Mouse (Mus musculus) midbrain, embryonic 14.5 days (tissue): ENCODE results near the gene Ncf1. TPM values are rescaled to one million over a fixed set of nuclear protein-coding genes. Genes with fewer than 3 reads are reported as not detected.

Experiments used
- ATAC-seq: fragments of 200-750 bp; cut with Nextera tagmentation; 2 replicates; pipeline ENCODE4 v1.8.0; 2017; ENCODE audit warnings: moderate number of reproducible peaks, moderate library complexity; ENCODE audit not compliant: low FRiP score, low TSS enrichment
- DNase-seq: peaks from one replicate; pipeline ENCODE4 v3.0.0-alpha.2; 2015
- H3K27ac ChIP-seq: fragments of 300-500 bp; sonication (generic); replicated peaks from 2 replicates; pipeline ENCODE4 v1.5.1; 2014; ENCODE audit warnings: mild to moderate bottlenecking, low read depth, low read length, moderate library complexity
- H3K27me3 ChIP-seq: fragments of 300-500 bp; sonication (generic); 2 replicates; pipeline ENCODE4 v1.6.1; 2014; ENCODE audit warnings: low read length, control low read depth, mixed read lengths; ENCODE audit not compliant: control insufficient read depth, insufficient read depth
- H3K36me3 ChIP-seq: fragments of 300-500 bp; sonication (generic); 2 replicates; pipeline ENCODE4 v1.6.1; 2014; ENCODE audit warnings: low read length, control low read depth; ENCODE audit not compliant: control insufficient read depth, insufficient read depth
- H3K4me1 ChIP-seq: fragments of 300-500 bp; sonication (generic); 2 replicates; pipeline ENCODE4 v1.6.1; 2014; ENCODE audit warnings: mild to moderate bottlenecking, antibody characterized with exemption, low read length, control low read depth; ENCODE audit not compliant: control insufficient read depth, insufficient read depth
- H3K4me2 ChIP-seq: fragments of 300-500 bp; sonication (generic); 2 replicates; pipeline ENCODE4 v1.6.1; 2014; ENCODE audit warnings: mild to moderate bottlenecking, low read length, moderate library complexity
- H3K4me3 ChIP-seq: fragments of 300-500 bp; sonication (generic); replicated peaks from 2 replicates; pipeline ENCODE4 v1.5.1; 2014; ENCODE audit warnings: low read depth, low read length
- H3K9ac ChIP-seq: fragments of 300-500 bp; sonication (generic); replicated peaks from 2 replicates; pipeline ENCODE4 v1.6.1; 2014; ENCODE audit warnings: mild to moderate bottlenecking, low read length, moderate library complexity
- H3K9me3 ChIP-seq: fragments of 300-500 bp; sonication (generic); 2 replicates; pipeline ENCODE4 v1.6.1; 2016; ENCODE audit warnings: low read length, control low read depth, mixed read lengths; ENCODE audit not compliant: control insufficient read depth
- WGBS: fragments of 180-500 bp; shearing (Covaris S2); extraction: QIAGEN DNeasy Blood & Tissue Kit; methylation state at CpG from one replicate; pipeline ENCODE4 v1.1.7; 2014; 5-methylcytosine and 5-hydroxymethylcytosine counted together
- polyA plus RNA-seq: library from polyadenylated mRNA; unstranded; fragments of >200 nt; fragmentation: Nextera tagmentation; extraction: Ambion mirVana; gene quantifications from 2 replicates; pipeline ENCODE4 v1.2.1, GENCODE M21; 2014

The Ncf1 gene
- polyA plus RNA-seq, 1 experiment from 2014 or later = 2.8 TPM

GRCm38 (mm10) chr5:134268751-134269150, 39.3 kb upstream of the Ncf1 start:
- H3K4me1 ChIP-seq = no peaks in the 10 kb centered on the region
- H3K4me3 ChIP-seq = no peak overlapping the region
- WGBS = 98% methylated on average over 8 of the region's 8 CpGs
- H3K9me3 ChIP-seq = no peaks in the 10 kb centered on the region
- H3K9ac ChIP-seq = no peak overlapping the region
- DNase-seq (no peak), ATAC-seq (no peak)
- H3K36me3 ChIP-seq = peaks cover 92% of the 10 kb centered on the region
- H3K27ac ChIP-seq = no peak overlapping the region
- no peaks in the 10 kb centered on the region for H3K27me3 ChIP-seq
- no peak overlapping the region for H3K4me2 ChIP-seq

- DNase-seq (no peak), ATAC-seq (no peak)
- Histone ChIP-seq H3K9ac (no peak overlapping the region), H3K4me2 (no peak overlapping the region), H3K27ac (no peak overlapping the region), H3K36me3 (peaks cover 92% of the 10 kb centered on the region), H3K27me3 (no peaks in the 10 kb centered on the region), H3K9me3 (no peaks in the 10 kb centered on the region), H3K4me1 (no peaks in the 10 kb centered on the region), H3K4me3 (no peak overlapping the region)
- WGBS = 90% methylated on average over 18 of the region's 18 CpGs
Observed at GRCm38 (mm10) chr5:134266404-134266803, 37.0 kb upstream of the Ncf1 start.

GRCm38 (mm10) chr5:134265890-134266289, 36.5 kb upstream of the Ncf1 start:
- Histone ChIP-seq H3K4me1 (no peaks in the 10 kb centered on the region), H3K4me2 (no peak overlapping the region), H3K9ac (no peak overlapping the region), H3K27me3 (no peaks in the 10 kb centered on the region), H3K36me3 (peaks cover 93% of the 10 kb centered on the region), H3K27ac (no peak overlapping the region), H3K9me3 (no peaks in the 10 kb centered on the region), H3K4me3 (no peak overlapping the region)
- no peak for ATAC-seq
- 89% methylated on average over 2 of the region's 2 CpGs for WGBS
- no peak for DNase-seq

GRCm38 (mm10) chr5:134260001-134260636, 30.7 kb upstream of the Ncf1 start:
- Histone ChIP-seq H3K4me2 (no peak overlapping the region), H3K9ac (no peak overlapping the region), H3K27ac (no peak overlapping the region), H3K4me3 (no peak overlapping the region), H3K9me3 (no peaks in the 10 kb centered on the region), H3K27me3 (no peaks in the 10 kb centered on the region), H3K36me3 (peaks cover 96% of the 10 kb centered on the region), H3K4me1 (no peaks in the 10 kb centered on the region)
- DNase-seq = no peak
- 92% methylated on average over 9 of the region's 9 CpGs for WGBS
- no peak for ATAC-seq

- H3K36me3 ChIP-seq = peaks cover 96% of the 10 kb centered on the region
- no peaks in the 10 kb centered on the region for H3K4me1 ChIP-seq
- no peak overlapping the region for H3K9ac ChIP-seq
- H3K4me2 ChIP-seq = no peak overlapping the region
- ATAC-seq (no peak), DNase-seq (no peak)
- 92% methylated on average over 2 of the region's 2 CpGs for WGBS
- no peaks in the 10 kb centered on the region for H3K9me3 ChIP-seq
- no peak overlapping the region for H3K4me3 ChIP-seq
- no peak overlapping the region for H3K27ac ChIP-seq
- H3K27me3 ChIP-seq = no peaks in the 10 kb centered on the region
Observed at GRCm38 (mm10) chr5:134258934-134259333, 29.5 kb upstream of the Ncf1 start.

- H3K4me3 ChIP-seq = no peak overlapping the region
- DNase-seq (no peak), ATAC-seq (no peak)
- peaks cover 96% of the 10 kb centered on the region for H3K36me3 ChIP-seq
- H3K9ac ChIP-seq = no peak overlapping the region
- H3K9me3 ChIP-seq = no peaks in the 10 kb centered on the region
- no peaks in the 10 kb centered on the region for H3K27me3 ChIP-seq
- H3K27ac ChIP-seq = no peak overlapping the region
- H3K4me2 ChIP-seq = no peak overlapping the region
- H3K4me1 ChIP-seq = no peaks in the 10 kb centered on the region
- WGBS = 91% methylated on average over 4 of the region's 4 CpGs
Observed at GRCm38 (mm10) chr5:134258395-134258794, 29.0 kb upstream of the Ncf1 start.

GRCm38 (mm10) chr5:134257349-134258031, 28.1 kb upstream of the Ncf1 start:
- Histone ChIP-seq H3K4me2 (no peak overlapping the region), H3K27me3 (no peaks in the 10 kb centered on the region), H3K9ac (no peak overlapping the region), H3K4me1 (no peaks in the 10 kb centered on the region), H3K4me3 (no peak overlapping the region), H3K36me3 (peaks cover 95% of the 10 kb centered on the region), H3K27ac (no peak overlapping the region), H3K9me3 (no peaks in the 10 kb centered on the region)
- 93% methylated on average over 13 of the region's 13 CpGs for WGBS
- no peak for ATAC-seq
- DNase-seq = no peak

- Histone ChIP-seq H3K9me3 (no peaks in the 10 kb centered on the region), H3K4me1 (no peaks in the 10 kb centered on the region), H3K27me3 (no peaks in the 10 kb centered on the region), H3K4me2 (no peak overlapping the region), H3K27ac (no peak overlapping the region), H3K36me3 (peaks cover 94% of the 10 kb centered on the region), H3K9ac (no peak overlapping the region), H3K4me3 (no peak overlapping the region)
- no peak for ATAC-seq
- WGBS = 91% methylated on average over 10 of the region's 10 CpGs
- no peak for DNase-seq
Observed at GRCm38 (mm10) chr5:134255294-134255693, 25.9 kb upstream of the Ncf1 start.

GRCm38 (mm10) chr5:134253806-134254205, 24.4 kb upstream of the Ncf1 start:
- Histone ChIP-seq H3K27ac (no peak overlapping the region), H3K36me3 (peaks cover 93% of the 10 kb centered on the region), H3K9ac (no peak overlapping the region), H3K9me3 (no peaks in the 10 kb centered on the region), H3K4me3 (no peak overlapping the region), H3K4me1 (no peaks in the 10 kb centered on the region), H3K27me3 (no peaks in the 10 kb centered on the region), H3K4me2 (no peak overlapping the region)
- ATAC-seq = no peak
- WGBS = 76% methylated on average over 3 of the region's 3 CpGs
- DNase-seq = no peak
